Mouse (Mus musculus) liver, postnatal 0 days (tissue): ENCODE data around the gene Trmt10a.

Experiments
- CTCF ChIP-seq: sonication (generic); IDR thresholded peaks from 2 replicates; pipeline ENCODE4 v1.5.1; 2016; ENCODE audit warnings: antibody characterized with exemption, low read depth
- EP300 ChIP-seq: IDR thresholded peaks from 2 replicates; pipeline ENCODE4 v1.6.1; 2016; ENCODE audit warnings: antibody characterized with exemption, low read depth, mild to moderate bottlenecking

DNA sequence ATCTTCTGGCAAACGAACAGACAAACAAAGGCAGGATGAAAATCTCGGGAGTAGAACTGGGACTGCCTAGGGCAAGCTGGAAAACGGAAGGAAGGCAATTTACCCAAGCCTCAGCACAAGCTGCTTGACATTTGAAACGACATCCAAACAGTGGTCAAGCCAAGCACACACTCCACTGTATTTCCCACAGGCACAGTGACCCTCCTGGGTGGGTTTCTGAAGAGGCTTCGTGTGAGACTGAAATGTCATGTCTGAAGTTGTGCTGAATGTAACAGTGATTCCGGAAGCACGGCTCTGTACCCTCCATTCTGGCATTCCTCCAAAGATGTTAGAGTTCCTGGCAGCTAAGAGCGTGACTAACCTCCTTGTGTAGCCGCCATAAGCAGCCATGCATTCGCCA lies 47.5 kb upstream of the Trmt10a start:
- TF ChIP-seq EP300 = no peak
- TF ChIP-seq CTCF = no peak
